Mouse (Mus musculus): ENCODE measurements around the gene Fbxl5.

DNA sequence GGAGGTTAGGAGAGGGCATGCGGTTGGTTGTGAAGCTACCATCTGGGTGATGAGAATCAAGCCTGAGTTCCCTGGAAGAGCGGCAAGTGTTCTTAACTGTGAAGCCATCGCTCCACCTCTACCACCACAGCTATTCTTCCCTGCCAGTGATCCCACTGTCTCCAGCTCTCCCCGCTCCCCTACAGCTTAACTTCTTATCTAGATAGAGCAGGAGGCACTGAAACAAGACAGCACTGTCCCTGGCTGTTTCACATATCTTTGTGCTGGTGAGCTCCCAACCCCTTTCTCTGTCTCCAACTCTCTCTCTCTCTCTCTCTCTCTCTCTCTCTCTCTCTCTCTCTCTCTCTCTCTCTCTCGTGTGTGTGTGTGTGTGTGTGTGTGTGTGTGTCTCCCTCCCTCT, 29.1 kb downstream of the Fbxl5 start:
- TF ChIP-seq GATA1 (IDR thresholded peaks at IDR 0.05; ENCODE audit: borderline replicate concordance, low read length) = no peak
- no peak for TF ChIP-seq CTCF (IDR thresholded peaks at IDR 0.05; ENCODE audit: low read depth, low read length)

Measured in G1E (cell line).